Mouse (Mus musculus) bone marrow macrophage, adult 2 months (primary cell): ENCODE data around the gene Slc35e3.

Experiments used
- CTCF ChIP-seq: IDR thresholded peaks from 2 replicates; pipeline ENCODE4 v1.5.1; 2012; ENCODE audit warnings: low read depth, mild to moderate bottlenecking, low read length, moderate library complexity
- POLR2A ChIP-seq: IDR thresholded peaks from 2 replicates; pipeline ENCODE4 v1.6.1; 2012; ENCODE audit warnings: mild to moderate bottlenecking, low read depth, low read length, borderline replicate concordance

- TF ChIP-seq CTCF (no peak), POLR2A (no peak)
Observed at GRCm38 (mm10) chr10:117716686-117717085, 29.5 kb downstream of the Slc35e3 start.
